Mouse (Mus musculus) 3134 (cell line): ENCODE results near the gene Tmem119.
A peak's percentile ranks its signal among the peaks of the same experiment; 100 is the strongest.

ENCODE experiments used
- DNase-seq: peaks from one replicate; pipeline ENCODE4 v3.0.0-alpha.2; 2011; ENCODE audit warnings: low spot score; ENCODE audit not compliant: insufficient read length; ENCODE audit errors: extremely low read depth

Gene Tmem119

GRCm38 (mm10) chr5:113771213-113772162 is 28.8 kb downstream of the Tmem119 start:
- DNase-seq = peak; percentile 93

DNA sequence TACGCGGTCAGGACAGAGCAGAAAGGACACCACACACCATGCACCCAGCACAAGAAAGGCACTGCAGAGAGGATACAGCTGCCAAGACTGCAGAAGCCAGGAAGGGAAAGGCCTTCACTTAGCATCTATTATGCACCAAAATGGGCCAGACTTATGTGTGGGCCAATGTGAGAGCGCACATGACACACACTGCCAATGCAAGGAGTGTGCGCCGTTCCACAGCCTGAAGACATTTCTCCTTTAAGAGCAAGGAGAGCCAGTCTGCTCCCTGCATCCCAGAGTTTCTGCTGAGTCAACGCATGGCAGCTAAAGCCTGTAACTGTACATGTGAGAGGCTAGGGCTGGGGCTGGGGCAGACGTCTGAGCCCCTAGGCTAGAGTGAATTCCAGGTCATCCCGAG is 31.5 kb downstream of the Tmem119 start:
- no peak for DNase-seq

DNA sequence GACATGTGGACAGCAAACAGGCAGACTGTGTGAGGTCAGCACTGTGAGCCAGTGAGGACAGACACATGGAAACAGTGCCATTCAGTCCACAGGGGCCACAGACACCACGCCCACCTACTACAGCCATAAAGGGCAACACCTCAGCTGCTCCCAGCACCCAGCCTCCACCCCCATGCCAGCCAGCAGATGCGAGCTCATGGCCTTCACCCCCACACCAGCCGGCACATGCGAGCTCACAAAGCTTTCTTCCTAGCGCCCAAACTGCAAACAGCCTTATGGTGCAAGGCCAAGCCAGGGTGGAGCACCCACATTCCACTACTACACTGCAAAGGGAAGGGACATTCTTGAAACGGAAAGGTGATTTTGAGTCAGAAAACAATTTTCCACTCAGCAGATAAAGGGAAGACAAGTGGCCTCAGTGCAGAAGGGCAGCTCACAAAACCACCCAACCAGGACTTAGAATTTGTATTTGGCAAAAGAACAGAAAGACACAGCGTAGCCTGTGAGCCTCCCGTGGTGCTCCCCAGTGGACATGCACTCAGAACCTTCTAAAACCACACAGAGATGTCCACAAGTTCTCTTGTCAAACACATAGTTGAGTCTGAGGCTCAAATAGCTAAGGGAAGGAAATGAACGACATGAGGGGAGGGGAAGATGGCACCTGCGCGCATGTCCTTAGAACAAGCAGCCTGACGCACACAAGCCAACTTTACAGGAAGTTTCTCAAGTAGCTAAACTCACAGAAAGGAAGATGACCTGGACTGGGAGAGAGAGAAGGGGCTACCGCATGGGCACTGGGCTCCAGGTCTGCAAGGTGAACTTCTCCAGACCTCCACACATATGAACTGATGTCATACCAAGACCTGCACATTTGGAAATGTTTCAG is 34.4 kb downstream of the Tmem119 start:
- DNase-seq = no peak

DNA sequence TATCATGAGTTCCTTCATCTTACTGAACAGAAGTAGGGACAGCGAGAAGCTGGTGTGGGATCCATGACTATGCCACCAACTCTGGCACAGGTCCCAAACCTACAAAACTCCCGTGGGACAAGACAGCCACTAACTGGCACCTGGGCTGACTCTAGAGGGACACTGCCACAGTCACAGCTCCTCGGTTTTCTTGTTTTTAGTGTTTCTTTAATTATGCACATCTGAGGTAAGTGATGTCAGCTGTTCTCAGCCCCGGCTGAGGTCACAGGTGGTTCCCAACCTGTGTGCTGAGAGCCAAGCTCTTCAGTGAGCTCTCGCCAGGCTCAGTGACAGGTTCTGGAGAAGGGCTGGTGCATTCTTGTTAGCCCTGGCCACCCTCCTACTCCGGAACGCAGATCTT is 35.9 kb downstream of the Tmem119 start:
- no peak for DNase-seq

- no peak for DNase-seq
Measured at GRCm38 (mm10) chr5:113761585-113761984, 38.7 kb downstream of the Tmem119 start.

GRCm38 (mm10) chr5:113755347-113756030 is 44.8 kb downstream of the Tmem119 start:
- DNase-seq = no peak

- no peak for DNase-seq
Measured at GRCm38 (mm10) chr5:113751521-113752157, 48.7 kb downstream of the Tmem119 start.

- DNase-seq = no peak
Measured at GRCm38 (mm10) chr5:113748556-113749331, 51.6 kb downstream of the Tmem119 start.

DNA sequence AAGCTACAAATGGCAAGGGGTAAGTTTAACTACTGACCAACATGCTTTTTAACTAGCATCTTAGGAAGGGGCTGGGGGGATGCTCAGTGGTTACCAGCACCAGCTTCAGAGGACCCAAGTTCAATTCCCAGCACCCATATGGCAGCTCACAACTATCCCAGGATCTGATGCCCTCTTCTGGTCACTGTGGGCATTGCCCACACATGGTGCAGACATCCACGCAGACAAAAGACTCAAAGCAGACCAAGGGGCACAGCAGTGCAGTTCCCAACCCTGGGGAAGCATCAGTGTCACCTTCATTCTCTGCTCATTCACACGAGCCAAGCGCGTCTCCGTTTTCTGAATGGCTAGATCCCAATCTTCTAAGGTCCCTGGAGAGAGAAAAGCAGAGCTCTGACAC is 52.7 kb downstream of the Tmem119 start:
- DNase-seq = no peak
